12 mouse cellular contexts compared by ENCODE assay signal in genomic region chr1:171096110-171096964, GRCm38 (mm10). TPM values are rescaled to one million over a fixed set of nuclear protein-coding genes. Genes with fewer than 3 reads are reported as not detected.
DNase-seq lines count a peak whose midpoint lies in the region; ATAC-seq and TF ChIP-seq lines count a peak whose summit lies in the region.
"Had no signal": no experiment of that assay in that cellular context is flagged by ENCODE, and none has a peak within 500 bp of the region (broad histone marks: within the 10 kb centered on the region; RNA-seq: fewer than 3 reads in every experiment).

No protein-coding gene starts in this region.

- no peak overlapping the region for H3K4me3 ChIP-seq in forebrain, embryonic 13.5 days
- H3K4me3 ChIP-seq in forebrain, postnatal 0 days (ENCODE audit: low read depth, low read length): no peak overlapping the region
- H3K4me3 ChIP-seq in lung, embryonic 14.5 days (ENCODE audit: low read depth, low read length): no peak overlapping the region
- H3K4me3 ChIP-seq in intestine, embryonic 15.5 days (replicated peaks): no peak overlapping the region
- H3K4me3 ChIP-seq in neural tube, embryonic 15.5 days (replicated peaks): no peak overlapping the region

- peak overlapping the region; percentile 20; the same call in 1 of the 2 replicates for H3K4me2 ChIP-seq in forebrain, embryonic 13.5 days
- no peak overlapping the region for H3K4me2 ChIP-seq in forebrain, postnatal 0 days (ENCODE audit: low read depth)
- H3K4me2 ChIP-seq in lung, embryonic 14.5 days: peak overlapping the region; percentile 41
- H3K4me2 ChIP-seq in intestine, embryonic 15.5 days (replicated peaks): peak overlapping the region; percentile 33; the same call in 1 of the 2 replicates
- peak overlapping the region; percentile 22; the same call in 1 of the 2 replicates for H3K4me2 ChIP-seq in neural tube, embryonic 15.5 days

- no peaks in the 10 kb centered on the region for H3K9me3 ChIP-seq in forebrain, embryonic 13.5 days (replicated peaks)
- H3K9me3 ChIP-seq in forebrain, postnatal 0 days (ENCODE audit: low read length): no peaks in the 10 kb centered on the region
- no peaks in the 10 kb centered on the region for H3K9me3 ChIP-seq in lung, embryonic 14.5 days (ENCODE audit: low read depth, low read length)
- no peaks in the 10 kb centered on the region for H3K9me3 ChIP-seq in intestine, embryonic 15.5 days
- H3K9me3 ChIP-seq in neural tube, embryonic 15.5 days (replicated peaks): no peaks in the 10 kb centered on the region

- H3K27me3 ChIP-seq in forebrain, embryonic 13.5 days: no peaks in the 10 kb centered on the region
- no peaks in the 10 kb centered on the region for H3K27me3 ChIP-seq in forebrain, postnatal 0 days (ENCODE audit: insufficient read depth, low read length)
- no peaks in the 10 kb centered on the region for H3K27me3 ChIP-seq in lung, embryonic 14.5 days (ENCODE audit: insufficient read depth, low read length)
- no peaks in the 10 kb centered on the region for H3K27me3 ChIP-seq in intestine, embryonic 15.5 days (replicated peaks)
- H3K27me3 ChIP-seq in neural tube, embryonic 15.5 days (replicated peaks): peaks cover 12% of the 10 kb centered on the region

- DNase-seq in forebrain, postnatal 0 days: no peak
- peak; percentile 63 for DNase-seq in lung, embryonic 14.5 days
- no peak for DNase-seq in lung, postnatal 14 days
- DNase-seq in ovary, postnatal 36 days (ENCODE audit: low spot score): no peak

- H3K36me3 ChIP-seq in forebrain, embryonic 13.5 days (ENCODE audit: poor library complexity, severe bottlenecking): no peaks in the 10 kb centered on the region
- H3K36me3 ChIP-seq in forebrain, postnatal 0 days (ENCODE audit: insufficient read depth): no peaks in the 10 kb centered on the region
- no peaks in the 10 kb centered on the region for H3K36me3 ChIP-seq in lung, embryonic 14.5 days (ENCODE audit: insufficient read depth)
- H3K36me3 ChIP-seq in intestine, embryonic 15.5 days: no peaks in the 10 kb centered on the region
- H3K36me3 ChIP-seq in neural tube, embryonic 15.5 days: no peaks in the 10 kb centered on the region

- no peak for ATAC-seq in forebrain, embryonic 13.5 days
- no peak for ATAC-seq in forebrain, postnatal 0 days
- ATAC-seq in lung, embryonic 14.5 days (ENCODE audit: insufficient read depth): peak; percentile 52
- ATAC-seq in intestine, embryonic 15.5 days: peak; percentile 80
- no peak for ATAC-seq in neural tube, embryonic 15.5 days (ENCODE audit: low FRiP score)
- no peak for ATAC-seq in erythroid progenitor cell, adult 5-6 weeks (replicated peaks; ENCODE audit: low FRiP score, poor library complexity, severe bottlenecking)

- no peak for TF ChIP-seq CTCF in forebrain, postnatal 0 days (IDR thresholded peaks at IDR 0.05; ENCODE audit: low read depth)
- TF ChIP-seq CTCF in lung, embryonic 14.5 days (IDR thresholded peaks at IDR 0.05; ENCODE audit: low read depth): no peak

- peaks cover 8% of the 10 kb centered on the region; the same call in 1 of the 2 replicates for H3K4me1 ChIP-seq in forebrain, embryonic 13.5 days
- H3K4me1 ChIP-seq in forebrain, postnatal 0 days (ENCODE audit: insufficient read depth): no peaks in the 10 kb centered on the region
- H3K4me1 ChIP-seq in lung, embryonic 14.5 days (ENCODE audit: insufficient read depth): peaks cover 3% of the 10 kb centered on the region; the same call in 1 of the 2 replicates
- peaks cover 6% of the 10 kb centered on the region; the same call in 1 of the 2 replicates for H3K4me1 ChIP-seq in intestine, embryonic 15.5 days (replicated peaks)
- no peaks in the 10 kb centered on the region for H3K4me1 ChIP-seq in neural tube, embryonic 15.5 days

- WGBS in forebrain, embryonic 13.5 days: 24% methylated on average over 10 of the region's 10 CpGs
- 18% methylated on average over 10 of the region's 10 CpGs for WGBS in forebrain, postnatal 0 days
- WGBS in lung, embryonic 14.5 days: 12% methylated on average over 10 of the region's 10 CpGs
- 22% methylated on average over 10 of the region's 10 CpGs for WGBS in intestine, embryonic 15.5 days
- 20% methylated on average over 10 of the region's 10 CpGs for WGBS in neural tube, embryonic 15.5 days

- no peak overlapping the region for H3K27ac ChIP-seq in forebrain, embryonic 13.5 days
- H3K27ac ChIP-seq in forebrain, postnatal 0 days (ENCODE audit: low read depth, low read length): no peak overlapping the region
- peak overlapping the region; percentile 67 for H3K27ac ChIP-seq in lung, embryonic 14.5 days (ENCODE audit: low read depth)
- H3K27ac ChIP-seq in intestine, embryonic 15.5 days: no peak overlapping the region
- no peak overlapping the region for H3K27ac ChIP-seq in neural tube, embryonic 15.5 days (replicated peaks)
- H3K27ac ChIP-seq: liver, embryonic 14.5 days had no signal

- H3K9ac ChIP-seq in forebrain, embryonic 13.5 days: no peak overlapping the region
- H3K9ac ChIP-seq in forebrain, postnatal 0 days: no peak overlapping the region
- no peak overlapping the region for H3K9ac ChIP-seq in lung, embryonic 14.5 days
- no peak overlapping the region for H3K9ac ChIP-seq in intestine, embryonic 15.5 days
- H3K9ac ChIP-seq in neural tube, embryonic 15.5 days (replicated peaks): no peak overlapping the region
- H3K9ac ChIP-seq: liver, embryonic 14.5 days had no signal

RNA-seq across cellular contexts. Expression of gene Cfap126, which starts 17.4 kb away (rescaled TPM):
- 6.6 and 7.8 TPM in 2 replicates for polyA plus RNA-seq in forebrain, embryonic 13.5 days (2015; fragmentation: Nextera tagmentation; extraction: Ambion mirVana)
- total RNA-seq in forebrain, postnatal 0 days (2014; rRNA removed): 1.7 and 2.4 TPM in 2 replicates
- polyA plus RNA-seq in forebrain, postnatal 0 days (2015; fragmentation: Nextera tagmentation; extraction: Ambion mirVana): 11.7 and 13.7 TPM in 2 replicates
- 2.0 and 2.2 TPM in 2 replicates for polyA plus RNA-seq in lung, embryonic 14.5 days (2014; fragmentation: Nextera tagmentation; extraction: Ambion mirVana)
- polyA plus RNA-seq in intestine, embryonic 15.5 days (2015; fragmentation: Nextera tagmentation; extraction: Ambion mirVana): 1.7 and 1.8 TPM in 2 replicates
- polyA plus RNA-seq in neural tube, embryonic 15.5 days (2015; fragmentation: Nextera tagmentation; extraction: Ambion mirVana): 4.4 and 6.3 TPM in 2 replicates
- 19.8 TPM in 1 of 2 replicates, not detected in the other for total RNA-seq in erythroid progenitor cell, adult 5-6 weeks (2015; ENCODE audit: low replicate concordance)
- total RNA-seq in erythroid progenitor cell, adult 5-6 weeks (2017; ENCODE audit: low replicate concordance): not detected in 2 replicates

RNA-seq across cellular contexts. Expression of gene Fcgr3, which starts 31.6 kb away (rescaled TPM):
- polyA plus RNA-seq in forebrain, embryonic 13.5 days (2015; fragmentation: Nextera tagmentation; extraction: Ambion mirVana): 3.5 and 3.8 TPM in 2 replicates
- 13.5 and 14.9 TPM in 2 replicates for total RNA-seq in forebrain, postnatal 0 days (2014; rRNA removed)
- polyA plus RNA-seq in forebrain, postnatal 0 days (2015; fragmentation: Nextera tagmentation; extraction: Ambion mirVana): 13.9 and 14.6 TPM in 2 replicates
- polyA plus RNA-seq in lung, embryonic 14.5 days (2014; fragmentation: Nextera tagmentation; extraction: Ambion mirVana): 10.8 and 14.3 TPM in 2 replicates
- 14.0 and 14.7 TPM in 2 replicates for polyA plus RNA-seq in intestine, embryonic 15.5 days (2015; fragmentation: Nextera tagmentation; extraction: Ambion mirVana)
- polyA plus RNA-seq in neural tube, embryonic 15.5 days (2015; fragmentation: Nextera tagmentation; extraction: Ambion mirVana): 11.5 and 11.8 TPM in 2 replicates
- total RNA-seq in erythroid progenitor cell, adult 5-6 weeks (2015; ENCODE audit: low replicate concordance): 78.6 and 80.1 TPM in 2 replicates
- total RNA-seq in erythroid progenitor cell, adult 5-6 weeks (2017; ENCODE audit: low replicate concordance): 29.8 and 53.5 TPM in 2 replicates
- polyA plus RNA-seq: C2C12 had no signal

RNA-seq across cellular contexts. Expression of gene Sdhc, which starts 54.1 kb away (rescaled TPM):
- 223 and 229 TPM in 2 replicates for polyA plus RNA-seq in forebrain, embryonic 13.5 days (2015; fragmentation: Nextera tagmentation; extraction: Ambion mirVana)
- 195 and 197 TPM in 2 replicates for total RNA-seq in forebrain, postnatal 0 days (2014; rRNA removed)
- polyA plus RNA-seq in forebrain, postnatal 0 days (2015; fragmentation: Nextera tagmentation; extraction: Ambion mirVana): 285 and 302 TPM in 2 replicates
- polyA plus RNA-seq in lung, embryonic 14.5 days (2014; fragmentation: Nextera tagmentation; extraction: Ambion mirVana): 281 and 304 TPM in 2 replicates
- 360 and 387 TPM in 2 replicates for polyA plus RNA-seq in intestine, embryonic 15.5 days (2015; fragmentation: Nextera tagmentation; extraction: Ambion mirVana)
- polyA plus RNA-seq in neural tube, embryonic 15.5 days (2015; fragmentation: Nextera tagmentation; extraction: Ambion mirVana): 311 and 314 TPM in 2 replicates
- 50.8 and 70.4 TPM in 2 replicates for total RNA-seq in erythroid progenitor cell, adult 5-6 weeks (2015; ENCODE audit: low replicate concordance)
- total RNA-seq in erythroid progenitor cell, adult 5-6 weeks (2017; ENCODE audit: low replicate concordance): 4.7 and 14.6 TPM in 2 replicates

RNA-seq across cellular contexts. Expression of gene Mpz, which starts 54.2 kb away (rescaled TPM):
- polyA plus RNA-seq in forebrain, embryonic 13.5 days (2015; fragmentation: Nextera tagmentation; extraction: Ambion mirVana): 0.22 TPM in 1 of 2 replicates, not detected in the other
- total RNA-seq in forebrain, postnatal 0 days (2014; rRNA removed): 0.38 TPM in 1 of 2 replicates, not detected in the other
- 0.30 and 0.67 TPM in 2 replicates for polyA plus RNA-seq in forebrain, postnatal 0 days (2015; fragmentation: Nextera tagmentation; extraction: Ambion mirVana)
- polyA plus RNA-seq in lung, embryonic 14.5 days (2014; fragmentation: Nextera tagmentation; extraction: Ambion mirVana): 0.24 and 0.49 TPM in 2 replicates
- polyA plus RNA-seq in intestine, embryonic 15.5 days (2015; fragmentation: Nextera tagmentation; extraction: Ambion mirVana): 1.1 and 1.3 TPM in 2 replicates
- 8.8 and 11.0 TPM in 2 replicates for polyA plus RNA-seq in neural tube, embryonic 15.5 days (2015; fragmentation: Nextera tagmentation; extraction: Ambion mirVana)
- not detected in 2 replicates for total RNA-seq in erythroid progenitor cell, adult 5-6 weeks (2015; ENCODE audit: low replicate concordance)
- total RNA-seq in erythroid progenitor cell, adult 5-6 weeks (2017; ENCODE audit: low replicate concordance): not detected in 2 replicates
- total RNA-seq: common myeloid progenitor, adult 5-6 weeks had no signal
- polyA plus RNA-seq: neural tube, embryonic 14.5 days had no signal

Comparison
In these comparisons a context has a peak if more than half of its experiments do, and no peak if none do; other contexts are left out.
1. ATAC-seq: peak in lung, embryonic 14.5 days (single experiment) and intestine, embryonic 15.5 days (single experiment); none in forebrain, embryonic 13.5 days (single experiment), forebrain, postnatal 0 days (single experiment), neural tube, embryonic 15.5 days (single experiment) and erythroid progenitor cell, adult 5-6 weeks (single experiment).